Comparison of ENCODE assay signal across 22 mouse cellular contexts in the genomic region with DNA sequence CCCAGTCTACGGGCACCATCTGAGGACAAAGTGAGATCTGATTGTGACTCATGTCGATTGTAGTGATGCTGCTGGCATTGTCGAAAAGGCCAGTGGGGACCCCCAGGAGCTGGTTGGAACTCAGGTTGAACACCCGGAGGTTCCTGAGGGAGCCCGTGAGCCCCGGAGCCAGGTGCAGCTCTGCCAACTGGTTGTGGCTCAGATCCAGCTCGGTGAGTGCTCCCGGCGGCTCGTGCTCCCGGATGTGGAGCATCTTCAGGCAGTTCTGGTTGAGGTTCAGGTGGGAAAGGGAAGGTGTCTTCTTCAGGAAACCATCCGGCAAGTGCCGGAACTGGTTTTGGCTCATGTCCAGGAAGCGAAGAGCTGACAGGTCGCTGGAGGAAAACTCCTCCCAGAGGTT. TPM values are rescaled to one million over a fixed set of nuclear protein-coding genes. Genes with fewer than 3 reads are reported as not detected.
DNase-seq lines count a peak whose midpoint lies in the region; ATAC-seq and TF ChIP-seq lines count a peak whose summit lies in the region.
"Had no signal": no experiment of that assay in that cellular context is flagged by ENCODE, and none has a peak within 500 bp of the region (broad histone marks: within the 10 kb centered on the region; RNA-seq: fewer than 3 reads in every experiment).

No protein-coding gene starts in this region.

- peaks cover 17% of the 10 kb centered on the region; the same call in 1 of the 2 replicates for H3K36me3 ChIP-seq in E14TG2a.4 (ENCODE audit: insufficient read depth, low read length)
- H3K36me3 ChIP-seq in forebrain, embryonic 13.5 days (ENCODE audit: poor library complexity, severe bottlenecking) = peaks cover 6% of the 10 kb centered on the region; the same call in 1 of the 2 replicates

- no peak overlapping the region for H3K9ac ChIP-seq in forebrain, embryonic 13.5 days
- H3K9ac ChIP-seq: embryonic facial prominence, embryonic 12.5 days; forebrain, embryonic 12.5 days; heart, embryonic 15.5 days; hindbrain, embryonic 14.5 days; intestine, embryonic 15.5 days had no signal

- H3K4me2 ChIP-seq in forebrain, embryonic 13.5 days = no peak overlapping the region
- H3K4me2 ChIP-seq: embryonic facial prominence, embryonic 12.5 days; forebrain, embryonic 12.5 days; heart, embryonic 11.5 days; heart, embryonic 15.5 days; hindbrain, embryonic 14.5 days; intestine, embryonic 15.5 days had no signal

- 92% methylated on average over 15 of the region's 15 CpGs for WGBS in forebrain, embryonic 13.5 days

- ATAC-seq in forebrain, embryonic 13.5 days = no peak
- ATAC-seq: activated CD4-positive, CD25-positive, alpha-beta regulatory T cell, adult 4 months; intestine, embryonic 15.5 days had no signal

- peak; percentile 34 for DNase-seq in cerebellum, adult 8-10 months
- no peak for DNase-seq in cerebellum, adult 11 months
- DNase-seq in R1 (ENCODE audit: low read depth, low spot score) = peak; percentile 20
- DNase-seq in cerebellum, postnatal 25 days = peak; percentile 41 to 54
- DNase-seq in kidney, adult 8-10 months = no peak
- DNase-seq: adrenal gland, postnatal 14 days; gastrocnemius, adult 2 months; heart, adult 2 months; kidney, adult 2 months had no signal

- no peak overlapping the region for H3K27ac ChIP-seq in forebrain, embryonic 13.5 days
- H3K27ac ChIP-seq: embryonic facial prominence, embryonic 12.5 days; forebrain, embryonic 12.5 days; gastrocnemius, adult 2 months; heart, adult 2 months; heart, embryonic 15.5 days; hindbrain, embryonic 10.5 days; hindbrain, embryonic 14.5 days; intestine, embryonic 15.5 days had no signal

- peaks cover 16% of the 10 kb centered on the region; the same call in 1 of the 2 replicates for H3K4me1 ChIP-seq in E14TG2a.4 (replicated peaks; ENCODE audit: low read depth, low read length)
- no peaks in the 10 kb centered on the region for H3K4me1 ChIP-seq in forebrain, embryonic 13.5 days
- H3K4me1 ChIP-seq: forebrain, embryonic 12.5 days; heart, embryonic 15.5 days; hindbrain, embryonic 10.5 days; intestine, embryonic 15.5 days had no signal

- no peak for TF ChIP-seq CTCF in E14TG2a.4 (conservative IDR thresholded peaks at IDR 0.05; ENCODE audit: low read length)

- peaks cover 45% of the 10 kb centered on the region for H3K9me3 ChIP-seq in E14TG2a.4 (ENCODE audit: low read length)
- H3K9me3 ChIP-seq in forebrain, embryonic 13.5 days (replicated peaks) = no peaks in the 10 kb centered on the region; the same call in 1 of the 2 replicates
- H3K9me3 ChIP-seq: intestine, embryonic 15.5 days had no signal

- peaks cover 7% of the 10 kb centered on the region; the same call in 1 of the 2 replicates for H3K27me3 ChIP-seq in E14TG2a.4 (ENCODE audit: insufficient read depth, low read length)
- no peaks in the 10 kb centered on the region for H3K27me3 ChIP-seq in forebrain, embryonic 13.5 days
- H3K27me3 ChIP-seq: embryonic facial prominence, embryonic 12.5 days; forebrain, embryonic 12.5 days; intestine, embryonic 15.5 days had no signal

- 0 out of 2 replicates have a peak overlapping the region, but pooled peaks have one; percentile 17 for H3K4me3 ChIP-seq in E14TG2a.4 (replicated peaks; ENCODE audit: low read length)
- H3K4me3 ChIP-seq in forebrain, embryonic 13.5 days = no peak overlapping the region
- H3K4me3 ChIP-seq: embryonic facial prominence, embryonic 12.5 days; forebrain, embryonic 12.5 days; gastrocnemius, adult 2 months; heart, adult 2 months; heart, embryonic 15.5 days; hindbrain, embryonic 10.5 days; intestine, embryonic 15.5 days had no signal

RNA-seq across cellular contexts. Expression of a gene that starts 21.6 kb away (rescaled TPM):
- polyA plus RNA-seq in forebrain, embryonic 13.5 days (2015; fragmentation: Nextera tagmentation; extraction: Ambion mirVana) = 6.7 and 7.2 TPM in 2 replicates

RNA-seq across cellular contexts. Expression of a gene that starts 35.9 kb away (rescaled TPM):
- not detected in 2 replicates for polyA plus RNA-seq in forebrain, embryonic 13.5 days (2015; fragmentation: Nextera tagmentation; extraction: Ambion mirVana)
- polyA plus RNA-seq: activated CD4-positive, CD25-positive, alpha-beta regulatory T cell, adult 4 months; cortical plate, adult 2 months; forebrain, embryonic 12.5 days; G1E; heart, adult 2 months; heart, embryonic 15.5 days; hindbrain, embryonic 10.5 days; hindbrain, embryonic 14.5 days; kidney, adult 2 months; kidney, embryonic 16.5 days had no signal

RNA-seq across cellular contexts. Expression of a gene that starts 44.2 kb away (rescaled TPM):
- polyA plus RNA-seq in forebrain, embryonic 13.5 days (2015; fragmentation: Nextera tagmentation; extraction: Ambion mirVana) = 39.5 and 44.3 TPM in 2 replicates

RNA-seq across cellular contexts. Expression of a gene that starts 44.2 kb away (rescaled TPM):
- polyA plus RNA-seq in forebrain, embryonic 13.5 days (2015; fragmentation: Nextera tagmentation; extraction: Ambion mirVana) = 148 and 158 TPM in 2 replicates

Comparison
In these comparisons a context has a peak if more than half of its experiments do, and no peak if none do; other contexts are left out.
1. DNase-seq: peak in cerebellum, adult 8-10 months (single experiment), R1 (single experiment) and cerebellum, postnatal 25 days (2 of 2); none in cerebellum, adult 11 months (single experiment) and kidney, adult 8-10 months (0 of 2).